Mouse (Mus musculus) cortical plate, adult 2 months (tissue): ENCODE results near the gene Hist1h2be. TPM values are rescaled to one million over a fixed set of nuclear protein-coding genes. Genes with fewer than 3 reads are reported as not detected.
"Not testable (repeated sequence)": the region's sequence is repeated elsewhere in the genome, so short reads cannot be mapped to it uniquely, and the experiment has no call there.

Experiments used
- H3K27ac ChIP-seq: fragments of 200-500 bp; 2 replicates; pipeline ENCODE4 v1.5.1; 2012; ENCODE audit warnings: low read length, control low read depth, inconsistent platforms; ENCODE audit not compliant: insufficient read depth
- H3K4me1 ChIP-seq: fragments of 200-500 bp; 2 replicates; pipeline ENCODE4 v1.6.1; 2011; ENCODE audit warnings: low read length; ENCODE audit not compliant: control insufficient read depth, insufficient read depth
- H3K4me3 ChIP-seq: fragments of 200-500 bp; 2 replicates; pipeline ENCODE4 v1.5.1; 2011; ENCODE audit warnings: mild to moderate bottlenecking, low read length, control low read depth; ENCODE audit not compliant: insufficient read depth
- CTCF ChIP-seq: fragments of 200-500 bp; IDR thresholded peaks from 2 replicates; pipeline ENCODE4 v1.5.1; 2011; ENCODE audit warnings: mild to moderate bottlenecking, control low read depth, low read length; ENCODE audit not compliant: insufficient read depth; ENCODE audit errors: extremely low read depth
- POLR2A ChIP-seq: fragments of 200-500 bp; IDR thresholded peaks from 2 replicates; pipeline ENCODE4 v1.6.1; 2011; ENCODE audit warnings: mild to moderate bottlenecking, low read length, control low read depth; ENCODE audit not compliant: insufficient read depth; ENCODE audit errors: extremely low read depth
- polyA plus RNA-seq: library from polyadenylated mRNA; depleted of rRNA; stranded (reverse); fragments of >200 nt; gene quantifications from 2 replicates; pipeline ENCODE4 v1.2.3, GENCODE M21; 2012

The Hist1h2be gene
- polyA plus RNA-seq, 1 experiment = 4.2 TPM

- no peak for TF ChIP-seq CTCF
- no peak for TF ChIP-seq POLR2A
- Histone ChIP-seq H3K27ac (no peak overlapping the region), H3K4me1 (peaks cover 2% of the 10 kb centered on the region; the same call in 1 of the 2 replicates), H3K4me3 (peak overlapping the region; percentile 69; the same call in 1 of the 2 replicates)
These were observed 48.5 kb downstream of the Hist1h2be start for GRCm38 (mm10) chr13:23572218-23573033.

- peak overlapping the region; percentile 96 for H3K27ac ChIP-seq
- peak overlapping the region; percentile 69 for H3K4me3 ChIP-seq
- not testable (repeated sequence) for H3K4me1 ChIP-seq
These were observed 49.3 kb downstream of the Hist1h2be start for GRCm38 (mm10) chr13:23571504-23572217.

GRCm38 (mm10) chr13:23571022-23571503, 49.9 kb downstream of the Hist1h2be start, which contains the start of the genes Hist1h2ae and Hist1h2bg:
Hist1h2ae (minus strand) TSS chr13:23571220.
Hist1h2bg (plus strand) TSS chr13:23571396.
- H3K4me3 ChIP-seq = peak within 1 kb of the TSS; percentile 69
- peak; percentile 75 for TF ChIP-seq POLR2A
- TF ChIP-seq CTCF = no peak
- peaks cover 2% of the 10 kb centered on the region; the same call in 1 of the 2 replicates for H3K4me1 ChIP-seq
- peak within 1 kb of the TSS; percentile 99 for H3K27ac ChIP-seq

- Histone ChIP-seq H3K27ac (peak overlapping the region; percentile 99), H3K4me3 (peak overlapping the region; percentile 69)
- not testable (repeated sequence) for H3K4me1 ChIP-seq
These were observed 50.5 kb downstream of the Hist1h2be start for GRCm38 (mm10) chr13:23570261-23571021.

GRCm38 (mm10) chr13:23564482-23564881, 56.4 kb downstream of the Hist1h2be start:
- H3K4me1 ChIP-seq = no peaks in the 10 kb centered on the region
- no peak overlapping the region for H3K4me3 ChIP-seq
- no peak overlapping the region for H3K27ac ChIP-seq
- no peak for TF ChIP-seq POLR2A
- TF ChIP-seq CTCF = no peak

GRCm38 (mm10) chr13:23562699-23563462, 58.0 kb downstream of the Hist1h2be start:
- TF ChIP-seq POLR2A = no peak
- TF ChIP-seq CTCF = no peak
- Histone ChIP-seq H3K27ac (peak overlapping the region; percentile 85), H3K4me1 (no peaks in the 10 kb centered on the region), H3K4me3 (peak overlapping the region; percentile 7)

- not testable (repeated sequence) for H3K4me1 ChIP-seq
- Histone ChIP-seq H3K4me3 (peak within 1 kb of the TSS; percentile 7), H3K27ac (peak within 1 kb of the TSS; percentile 85)
- TF ChIP-seq POLR2A = peak; percentile 99
These were observed 58.9 kb downstream of the Hist1h2be start, which contains the start of gene Hist1h3e for GRCm38 (mm10) chr13:23561883-23562659. Hist1h3e (minus strand) TSS chr13:23562369.

GRCm38 (mm10) chr13:23561531-23561882, 59.4 kb downstream of the Hist1h2be start:
- not testable (repeated sequence) for H3K4me1 ChIP-seq
- peak overlapping the region; percentile 7 for H3K4me3 ChIP-seq
- H3K27ac ChIP-seq = 0 out of 2 replicates have a peak overlapping the region, but pooled peaks have one; percentile 26

GRCm38 (mm10) chr13:23560699-23561098, 60.2 kb downstream of the Hist1h2be start:
- not testable (repeated sequence) for H3K4me3 ChIP-seq, H3K27ac ChIP-seq, H3K4me1 ChIP-seq
